In genomic region chr11:89003726-89004125, GRCm38 (mm10) we compare ENCODE assay signal across 14 mouse cellular contexts. TPM values are rescaled to one million over a fixed set of nuclear protein-coding genes. Genes with fewer than 3 reads are reported as not detected.
DNase-seq lines count a peak whose midpoint lies in the region; ATAC-seq lines count a peak whose summit lies in the region.
"Had no signal": no experiment of that assay in that cellular context is flagged by ENCODE, and none has a peak within 500 bp of the region (broad histone marks: within the 10 kb centered on the region; RNA-seq: fewer than 3 reads in every experiment).

No protein-coding gene starts in this region.

- peaks cover 15% of the 10 kb centered on the region for H3K4me1 ChIP-seq in heart, embryonic 11.5 days (ENCODE audit: control insufficient read depth, insufficient read depth, low read length)
- H3K4me1 ChIP-seq in lung, embryonic 16.5 days (replicated peaks; ENCODE audit: control insufficient read depth, insufficient read depth, low read length): peaks cover 28% of the 10 kb centered on the region
- H3K4me1 ChIP-seq in intestine, embryonic 16.5 days (ENCODE audit: control insufficient read depth, insufficient read depth, low read length): peaks cover 25% of the 10 kb centered on the region
- peaks cover 12% of the 10 kb centered on the region for H3K4me1 ChIP-seq in stomach, embryonic 15.5 days

- no peaks in the 10 kb centered on the region for H3K27me3 ChIP-seq in heart, embryonic 11.5 days (ENCODE audit: control insufficient read depth, insufficient read depth, low read length)
- H3K27me3 ChIP-seq in lung, embryonic 16.5 days (ENCODE audit: control insufficient read depth, insufficient read depth, low read depth, low read length): no peaks in the 10 kb centered on the region
- H3K27me3 ChIP-seq in intestine, embryonic 16.5 days (replicated peaks; ENCODE audit: control insufficient read depth, insufficient read depth, low read length): no peaks in the 10 kb centered on the region
- H3K27me3 ChIP-seq in stomach, embryonic 15.5 days (replicated peaks): no peaks in the 10 kb centered on the region
- H3K27me3 ChIP-seq: Patski had no signal

- no peak for DNase-seq in heart, adult 9 months (ENCODE audit: low spot score in 2 of 2)
- DNase-seq in lung, postnatal 36 days: no peak
- DNase-seq in right cerebral cortex, adult 2 months (ENCODE audit: low spot score in 2 of 2): no peak
- no peak for DNase-seq in layer of hippocampus, postnatal 25 days (ENCODE audit: extremely low spot score in 1 of 2, low spot score in 1 of 2)
- DNase-seq: gastrocnemius, postnatal 36 days; left cerebral cortex, postnatal 4 days had no signal

- no peak overlapping the region for H3K4me3 ChIP-seq in heart, embryonic 11.5 days (ENCODE audit: low read depth, low read length)
- H3K4me3 ChIP-seq in lung, embryonic 16.5 days (ENCODE audit: low read length): no peak overlapping the region
- H3K4me3 ChIP-seq in intestine, embryonic 16.5 days (ENCODE audit: low read length): no peak overlapping the region
- H3K4me3 ChIP-seq in stomach, embryonic 15.5 days (replicated peaks): no peak overlapping the region

- 0 out of 2 replicates have a peak overlapping the region, but pooled peaks have one; percentile 3 for H3K4me2 ChIP-seq in heart, embryonic 11.5 days
- no peak overlapping the region for H3K4me2 ChIP-seq in lung, embryonic 16.5 days (ENCODE audit: low read depth, low read length)
- 0 out of 2 replicates have a peak overlapping the region, but pooled peaks have one; percentile 5 for H3K4me2 ChIP-seq in intestine, embryonic 16.5 days (ENCODE audit: low read depth, low read length)
- H3K4me2 ChIP-seq in stomach, embryonic 15.5 days: peak overlapping the region; percentile 19; the same call in 1 of the 2 replicates
- H3K4me2 ChIP-seq: midbrain, embryonic 11.5 days had no signal

- H3K36me3 ChIP-seq in heart, embryonic 11.5 days (ENCODE audit: control insufficient read depth, insufficient read depth, low read length): no peaks in the 10 kb centered on the region
- H3K36me3 ChIP-seq in lung, embryonic 16.5 days (ENCODE audit: control insufficient read depth, insufficient read depth, low read length): peaks cover 7% of the 10 kb centered on the region; the same call in 1 of the 2 replicates
- 0 out of 2 replicates have a peak, but pooled peaks cover 6% of the 10 kb centered on the region for H3K36me3 ChIP-seq in intestine, embryonic 16.5 days (ENCODE audit: control insufficient read depth, insufficient read depth, low read length)
- H3K36me3 ChIP-seq in stomach, embryonic 15.5 days: peaks cover 10% of the 10 kb centered on the region; the same call in 1 of the 2 replicates

- ATAC-seq in heart, embryonic 11.5 days (replicated peaks; ENCODE audit: insufficient number of reproducible peaks, low FRiP score, low TSS enrichment): no peak
- ATAC-seq in lung, embryonic 16.5 days (ENCODE audit: low read depth): no peak
- ATAC-seq in intestine, embryonic 16.5 days: no peak
- ATAC-seq in stomach, embryonic 15.5 days (ENCODE audit: insufficient read depth, low FRiP score, low read depth): no peak
- ATAC-seq: Patski had no signal

- H3K9me3 ChIP-seq in heart, embryonic 11.5 days (replicated peaks; ENCODE audit: control insufficient read depth, low read length): no peaks in the 10 kb centered on the region
- H3K9me3 ChIP-seq in lung, embryonic 16.5 days (ENCODE audit: control insufficient read depth, low read length): no peaks in the 10 kb centered on the region
- no peaks in the 10 kb centered on the region for H3K9me3 ChIP-seq in intestine, embryonic 16.5 days (ENCODE audit: control insufficient read depth, low read length)
- no peaks in the 10 kb centered on the region for H3K9me3 ChIP-seq in stomach, embryonic 15.5 days

- H3K27ac ChIP-seq in heart, embryonic 11.5 days (ENCODE audit: low read depth, low read length): no peak overlapping the region
- peak overlapping the region; percentile 46 for H3K27ac ChIP-seq in lung, embryonic 16.5 days (ENCODE audit: low read length)
- no peak overlapping the region for H3K27ac ChIP-seq in intestine, embryonic 16.5 days (ENCODE audit: low read length)
- no peak overlapping the region for H3K27ac ChIP-seq in stomach, embryonic 15.5 days

- WGBS in heart, embryonic 11.5 days (ENCODE audit: insufficient replicate concordance): 69% methylated on average over 4 of the region's 4 CpGs
- 53% methylated on average over 4 of the region's 4 CpGs for WGBS in lung, embryonic 16.5 days
- WGBS in intestine, embryonic 16.5 days: 77% methylated on average over 4 of the region's 4 CpGs
- WGBS in stomach, embryonic 15.5 days: 56% methylated on average over 4 of the region's 4 CpGs

- H3K9ac ChIP-seq in heart, embryonic 11.5 days (ENCODE audit: low read depth, low read length): no peak overlapping the region
- H3K9ac ChIP-seq in lung, embryonic 16.5 days (ENCODE audit: low read length): no peak overlapping the region
- no peak overlapping the region for H3K9ac ChIP-seq in intestine, embryonic 16.5 days (ENCODE audit: low read depth, low read length)
- no peak overlapping the region for H3K9ac ChIP-seq in stomach, embryonic 15.5 days

RNA-seq across cellular contexts. Expression of gene Trim25, which starts 4.5 kb away (rescaled TPM):
- 9.4 and 14.9 TPM in 2 replicates for polyA plus RNA-seq in heart, embryonic 11.5 days (2014; fragmentation: Nextera tagmentation; extraction: Ambion mirVana)
- polyA plus RNA-seq in lung, embryonic 16.5 days (2015; fragmentation: Nextera tagmentation; extraction: Ambion mirVana): 24.2 and 27.3 TPM in 2 replicates
- polyA plus RNA-seq in intestine, embryonic 16.5 days (2015; fragmentation: Nextera tagmentation; extraction: Ambion mirVana): 27.5 and 27.6 TPM in 2 replicates
- 28.4 and 29.6 TPM in 2 replicates for polyA plus RNA-seq in stomach, embryonic 15.5 days (2015; fragmentation: Nextera tagmentation; extraction: Ambion mirVana)
- 1 to 10 TPM; 3.5 to 4.1 TPM for total RNA-seq in layer of hippocampus, postnatal 25 days (2021)

RNA-seq across cellular contexts. Expression of gene Coil, which starts 33.7 kb away (rescaled TPM):
- 8.5 and 9.0 TPM in 2 replicates for polyA plus RNA-seq in heart, embryonic 11.5 days (2014; fragmentation: Nextera tagmentation; extraction: Ambion mirVana)
- polyA plus RNA-seq in lung, embryonic 16.5 days (2015; fragmentation: Nextera tagmentation; extraction: Ambion mirVana): 11.9 and 13.7 TPM in 2 replicates
- polyA plus RNA-seq in intestine, embryonic 16.5 days (2015; fragmentation: Nextera tagmentation; extraction: Ambion mirVana): 9.8 and 10.1 TPM in 2 replicates
- polyA plus RNA-seq in stomach, embryonic 15.5 days (2015; fragmentation: Nextera tagmentation; extraction: Ambion mirVana): 14.4 and 15.7 TPM in 2 replicates
- total RNA-seq in layer of hippocampus, postnatal 25 days (2021): 10 to 100 TPM; 19.5 to 20.0 TPM

RNA-seq across cellular contexts. Expression of gene Elobl, which starts 37.0 kb away (rescaled TPM):
- not detected in 2 replicates for polyA plus RNA-seq in heart, embryonic 11.5 days (2014; fragmentation: Nextera tagmentation; extraction: Ambion mirVana)
- polyA plus RNA-seq in lung, embryonic 16.5 days (2015; fragmentation: Nextera tagmentation; extraction: Ambion mirVana): not detected in 2 replicates
- polyA plus RNA-seq in intestine, embryonic 16.5 days (2015; fragmentation: Nextera tagmentation; extraction: Ambion mirVana): not detected in 2 replicates
- polyA plus RNA-seq in stomach, embryonic 15.5 days (2015; fragmentation: Nextera tagmentation; extraction: Ambion mirVana): not detected in 2 replicates
- not detected for total RNA-seq in layer of hippocampus, postnatal 25 days (2021)
- total RNA-seq: gastrocnemius, postnatal 36 days; left cerebral cortex, postnatal 4 days had no signal
- polyA plus RNA-seq: forebrain, embryonic 11.5 days; intestine, embryonic 14.5 days; midbrain, embryonic 11.5 days had no signal

RNA-seq across cellular contexts. Expression of gene Scpep1, which starts 48.5 kb away (rescaled TPM):
- polyA plus RNA-seq in heart, embryonic 11.5 days (2014; fragmentation: Nextera tagmentation; extraction: Ambion mirVana): 51.2 and 58.0 TPM in 2 replicates
- polyA plus RNA-seq in lung, embryonic 16.5 days (2015; fragmentation: Nextera tagmentation; extraction: Ambion mirVana): 89.8 and 90.8 TPM in 2 replicates
- polyA plus RNA-seq in intestine, embryonic 16.5 days (2015; fragmentation: Nextera tagmentation; extraction: Ambion mirVana): 168 and 189 TPM in 2 replicates
- polyA plus RNA-seq in stomach, embryonic 15.5 days (2015; fragmentation: Nextera tagmentation; extraction: Ambion mirVana): 74.5 and 85.0 TPM in 2 replicates
- 10 to 100 TPM; 13.7 to 15.7 TPM for total RNA-seq in layer of hippocampus, postnatal 25 days (2021)
